Mouse (Mus musculus): ENCODE data around the gene Kcne1l. TPM values are rescaled to one million over a fixed set of nuclear protein-coding genes. Genes with fewer than 3 reads are reported as not detected.

Kcne1l gene
- polyA plus RNA-seq, 1 experiment from 2014 or later: 17.9 TPM

DNA sequence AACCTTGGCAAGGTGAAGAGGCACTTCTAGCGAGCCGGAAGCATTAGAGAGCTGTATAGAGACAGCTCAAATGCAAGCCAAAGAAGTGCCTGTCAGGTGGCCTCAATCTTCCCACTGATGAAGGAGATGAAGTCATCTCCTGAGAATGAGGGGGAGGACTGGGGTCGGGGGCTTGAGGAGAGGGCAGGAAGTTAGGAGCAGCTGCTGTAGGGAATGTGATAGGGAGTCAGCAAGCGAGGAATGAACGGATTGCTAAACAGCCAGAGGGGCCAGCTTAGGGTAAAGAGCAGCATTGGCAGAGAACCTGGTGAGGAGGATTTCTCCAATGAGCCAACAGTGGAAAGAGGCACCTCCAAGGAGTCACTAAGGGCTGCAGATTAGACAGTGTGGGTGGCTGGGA is 20.2 kb downstream of the Kcne1l start:
- no peak overlapping the region for H3K9ac ChIP-seq
- no peak for ATAC-seq (ENCODE audit: insufficient number of reproducible peaks, insufficient read depth, low FRiP score, low TSS enrichment, low read depth)
- H3K4me2 ChIP-seq: no peak overlapping the region
- 42% methylated on average over 5 of the region's 5 CpGs for WGBS
- peaks cover 42% of the 10 kb centered on the region for H3K27me3 ChIP-seq
- no peak overlapping the region for H3K27ac ChIP-seq
- no peak overlapping the region for H3K4me3 ChIP-seq
- no peaks in the 10 kb centered on the region for H3K36me3 ChIP-seq
- no peaks in the 10 kb centered on the region for H3K9me3 ChIP-seq
- H3K4me1 ChIP-seq: no peaks in the 10 kb centered on the region

DNA sequence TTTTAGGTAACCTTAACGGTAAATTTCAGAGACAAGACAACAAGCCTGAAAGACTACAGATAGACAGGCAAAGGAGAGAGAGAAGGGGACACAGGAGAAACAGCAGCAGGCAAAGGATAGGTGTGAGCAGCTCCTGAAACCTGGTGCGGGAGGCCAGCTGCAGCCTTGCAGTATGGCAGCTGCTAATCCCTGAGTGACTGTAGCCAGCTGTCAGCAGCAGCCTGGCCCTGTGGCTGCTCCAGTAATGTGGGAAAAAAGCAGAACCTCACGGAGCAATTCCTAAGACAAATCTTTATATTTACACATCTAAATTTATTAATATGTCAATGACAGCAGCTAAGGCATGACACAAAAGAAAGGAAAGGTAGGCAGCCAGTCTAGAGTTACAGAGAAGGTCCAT is 29.5 kb downstream of the Kcne1l start:
- Histone ChIP-seq H3K4me1 (no peaks in the 10 kb centered on the region), H3K4me3 (no peak overlapping the region), H3K36me3 (no peaks in the 10 kb centered on the region), H3K9ac (no peak overlapping the region), H3K4me2 (no peak overlapping the region), H3K9me3 (no peaks in the 10 kb centered on the region), H3K27ac (no peak overlapping the region), H3K27me3 (peaks cover 26% of the 10 kb centered on the region)
- ATAC-seq (ENCODE audit: insufficient number of reproducible peaks, insufficient read depth, low FRiP score, low TSS enrichment, low read depth): no peak
- 56% methylated on average over 3 of the region's 3 CpGs for WGBS

DNA sequence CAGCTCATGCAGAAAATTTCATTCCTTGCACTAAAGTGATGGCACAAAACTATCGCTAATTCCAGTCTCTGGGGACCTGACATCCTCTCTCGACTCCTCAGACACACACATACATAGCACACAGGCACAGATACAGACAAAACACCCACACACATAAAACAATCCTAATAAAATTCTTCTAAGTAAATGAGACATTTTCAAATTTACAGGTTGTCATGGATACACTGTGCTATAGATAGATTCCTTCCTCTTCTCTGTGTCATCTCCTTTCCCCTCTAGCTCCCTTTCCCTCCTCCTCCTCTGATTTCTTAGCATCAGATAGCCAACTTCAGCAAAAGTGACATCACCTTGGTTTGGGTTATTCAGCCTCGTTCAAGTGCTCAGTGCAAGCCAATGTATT is 30.1 kb downstream of the Kcne1l start:
- H3K4me1 ChIP-seq: no peaks in the 10 kb centered on the region
- H3K27me3 ChIP-seq: peaks cover 28% of the 10 kb centered on the region
- no peaks in the 10 kb centered on the region for H3K36me3 ChIP-seq
- WGBS: 74% methylated on average over 3 of the region's 3 CpGs
- ATAC-seq (ENCODE audit: insufficient number of reproducible peaks, insufficient read depth, low FRiP score, low TSS enrichment, low read depth): no peak
- H3K9ac ChIP-seq: no peak overlapping the region
- H3K4me3 ChIP-seq: no peak overlapping the region
- H3K27ac ChIP-seq: no peak overlapping the region
- no peak overlapping the region for H3K4me2 ChIP-seq
- no peaks in the 10 kb centered on the region for H3K9me3 ChIP-seq

Other genes starting within 250 kb of the Kcne1l start
- not detected in 2 replicates for gene Gucy2f, start 109.4 kb downstream of the Kcne1l start, polyA plus RNA-seq (2015; fragmentation: Nextera tagmentation; extraction: Ambion mirVana)
- 16.2 and 16.8 TPM in 2 replicates for gene Nxt2, start 79.5 kb downstream of the Kcne1l start, polyA plus RNA-seq (2015; fragmentation: Nextera tagmentation; extraction: Ambion mirVana)
- 7.8 and 9.2 TPM in 2 replicates for gene Acsl4, start 84.2 kb upstream of the Kcne1l start, polyA plus RNA-seq (2015; fragmentation: Nextera tagmentation; extraction: Ambion mirVana)